Mouse (Mus musculus): ENCODE data around the gene Ppp3r1.

Gene Ppp3r1

DNA sequence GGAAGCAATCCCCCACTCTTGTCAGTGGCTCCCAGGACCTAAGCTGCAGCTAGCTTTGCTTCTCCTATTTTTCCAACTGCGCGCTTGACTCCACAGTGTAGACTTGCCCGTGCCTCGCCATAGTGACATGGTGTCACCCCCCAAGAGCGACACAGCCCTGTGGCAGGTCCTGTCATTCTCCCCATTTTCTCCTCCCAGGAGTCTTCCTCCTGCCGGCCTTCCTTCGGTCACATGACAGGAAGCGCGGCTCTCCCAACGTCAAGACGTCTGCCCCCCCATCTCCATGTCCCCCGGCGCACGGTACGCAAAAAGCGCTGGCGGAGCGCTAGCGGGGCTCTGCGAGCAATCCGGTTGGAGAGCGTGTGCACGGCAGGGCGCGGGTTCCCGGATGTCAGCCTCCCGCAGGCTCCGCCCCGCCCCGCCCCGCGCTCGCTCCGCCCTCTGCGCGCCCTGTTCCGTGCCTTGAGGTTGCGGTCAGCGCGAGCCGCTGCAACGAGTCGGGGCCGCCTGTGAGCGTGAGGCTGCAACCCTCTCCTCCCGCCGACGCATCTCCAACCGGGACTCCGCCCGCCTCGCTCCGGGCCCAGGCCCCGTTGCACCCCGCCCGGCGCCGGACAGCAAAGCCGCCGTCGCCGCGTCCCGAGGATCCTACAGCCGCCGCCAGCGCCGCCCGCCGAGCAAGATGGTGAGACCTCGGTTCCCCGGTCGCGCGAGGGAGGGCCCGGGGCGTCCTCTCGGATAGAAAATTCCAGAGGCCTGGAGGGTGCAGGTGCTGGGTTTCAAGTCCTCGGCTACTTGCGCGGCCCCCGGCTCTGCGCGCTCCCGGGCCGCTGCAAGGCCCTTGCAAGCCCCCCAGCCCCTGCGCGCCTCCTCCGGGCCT is at the start of gene Ppp3r1:
Ppp3r1 (plus strand) TSS at position 406 of the 880 bp plus-strand sequence.
- in situ Hi-C loops (cut with MboI, MseI), result no loop called here

DNA sequence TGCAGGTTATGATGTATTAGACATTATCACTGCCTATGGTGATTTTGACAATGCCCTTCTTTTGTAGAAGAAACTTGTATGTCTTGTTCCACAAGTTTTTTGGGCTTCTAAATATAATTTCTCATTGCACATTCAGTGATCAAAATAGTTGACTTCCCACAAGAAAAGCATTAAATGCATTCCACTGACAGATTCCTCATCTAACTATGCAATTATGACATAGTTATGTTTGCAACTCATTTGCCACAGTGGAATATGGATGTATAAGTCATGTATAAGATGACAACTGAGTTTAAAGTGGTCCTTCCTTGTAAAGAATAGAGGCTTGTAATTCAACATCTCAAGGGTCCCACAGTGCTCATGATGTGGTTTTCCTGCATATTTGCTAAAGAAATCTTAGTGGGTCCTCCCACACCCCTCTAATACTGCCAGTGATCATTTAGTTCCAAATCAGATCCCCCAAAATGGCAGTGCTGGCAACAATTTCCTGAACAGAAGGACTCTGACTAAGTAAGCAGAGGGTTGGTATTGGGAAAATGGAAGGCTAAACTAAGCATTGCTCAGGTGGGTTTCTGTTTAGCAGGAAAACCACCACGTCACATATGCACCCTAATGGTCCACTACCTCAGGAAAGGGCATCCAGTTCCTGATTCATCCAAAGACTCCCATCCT is 46.5 kb upstream of the Ppp3r1 start:
- in situ Hi-C loops (cut with MboI, MseI), result no loop called here

DNA sequence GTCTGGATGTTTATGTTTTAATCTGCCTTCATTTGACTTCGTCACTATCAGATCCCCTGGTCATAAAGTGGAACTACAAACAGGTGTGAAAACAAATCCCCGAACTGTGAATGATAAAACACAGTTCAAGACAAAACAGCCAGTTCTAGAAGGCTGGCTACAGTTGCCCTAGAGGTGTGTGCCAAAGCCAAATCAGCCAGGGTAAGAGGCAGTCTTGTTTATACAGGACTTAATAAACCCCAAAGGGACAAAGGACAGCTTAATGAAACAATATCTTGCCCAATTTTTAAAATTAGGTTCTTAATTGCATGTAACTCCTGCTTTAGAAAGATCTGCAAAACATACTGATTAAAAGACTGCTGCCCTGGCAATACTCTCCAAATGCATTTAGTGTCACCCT is 32.6 kb upstream of the Ppp3r1 start:
- in situ Hi-C loops (cut with MboI, MseI), result no loop called here

DNA sequence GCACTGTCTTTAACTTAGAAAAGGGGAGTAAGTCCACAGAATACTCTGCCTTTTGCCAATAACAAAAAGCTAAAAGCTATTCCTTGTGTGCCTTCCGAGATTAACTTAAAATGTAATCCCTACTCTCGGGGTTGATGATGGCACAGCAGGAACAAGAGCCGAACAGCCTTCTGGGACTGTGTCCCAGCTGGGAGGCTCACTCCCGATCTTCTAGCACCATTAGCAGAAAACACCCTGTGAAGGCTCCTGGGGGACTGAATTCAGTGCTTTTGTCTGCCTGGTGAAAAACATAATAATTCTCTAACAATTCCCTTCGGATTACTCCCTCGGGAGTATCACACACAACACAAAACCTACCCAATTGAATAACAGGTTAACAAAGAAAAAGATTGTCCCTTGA is 23.4 kb upstream of the Ppp3r1 start:
- in situ Hi-C loops (cut with MboI, MseI), result no loop called here

DNA sequence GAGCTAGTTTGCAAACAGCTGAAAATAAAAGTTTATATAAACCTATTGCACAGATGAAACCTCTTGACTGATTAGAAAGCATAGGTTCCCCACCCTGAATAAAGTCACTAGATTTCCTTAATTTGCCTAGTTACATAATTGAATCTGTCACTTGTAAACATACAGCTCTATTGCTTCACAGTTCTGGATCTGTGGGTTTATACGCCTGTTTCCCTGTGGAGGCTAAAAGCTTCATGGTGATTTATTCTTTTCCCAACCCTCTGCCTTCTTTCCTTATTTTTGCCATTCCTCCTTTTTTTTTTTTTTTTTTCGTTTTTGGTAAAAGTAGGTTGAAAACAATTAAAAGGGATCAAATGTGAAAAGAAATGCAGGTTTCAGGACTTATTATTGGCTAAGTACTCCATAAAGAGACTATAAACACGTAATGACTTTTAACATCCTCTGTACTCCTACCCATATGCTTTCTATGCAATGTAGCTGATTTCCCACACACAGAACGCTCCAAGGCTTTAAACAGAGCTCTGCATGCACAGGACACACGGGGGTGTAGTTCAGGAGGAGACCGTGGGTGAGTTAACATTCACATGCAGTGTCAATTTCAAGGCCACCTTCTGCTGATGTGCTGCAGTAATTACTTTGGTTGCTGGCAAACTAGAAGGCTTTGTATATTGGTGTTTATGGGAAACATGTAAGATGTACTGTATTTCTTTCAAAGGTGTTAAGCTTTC is 20.6 kb upstream of the Ppp3r1 start:
- in situ Hi-C loops (cut with MboI, MseI), result no loop called here

DNA sequence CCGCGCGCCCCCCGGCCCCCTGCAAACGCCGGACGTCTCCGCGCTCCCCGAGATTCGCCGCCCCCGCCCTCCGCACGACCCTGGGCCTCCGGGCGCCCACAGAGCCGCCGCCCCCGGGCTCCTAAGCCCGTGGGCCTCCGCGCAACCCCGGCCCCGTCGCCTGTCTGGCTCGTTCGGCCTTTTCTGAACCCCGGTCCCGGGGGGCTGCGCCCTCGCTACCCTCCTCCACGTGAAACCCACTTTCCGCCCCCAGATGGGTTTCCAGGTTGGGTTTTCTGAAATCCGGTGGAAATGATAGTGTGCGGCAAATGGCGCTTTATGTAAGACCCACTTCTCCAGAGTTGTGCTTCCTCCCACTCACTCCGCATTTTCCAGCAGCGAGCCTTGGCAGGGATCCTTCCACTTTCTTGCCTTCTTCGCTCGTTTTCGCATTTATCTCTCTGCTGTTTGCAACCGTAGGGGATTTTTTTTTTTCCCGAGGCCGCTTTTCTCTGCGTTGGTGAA is 727 bp downstream of the Ppp3r1 start:
- in situ Hi-C loops (cut with MboI, MseI), result loop anchor here (5.0 kb wide), 1 partner anchor 53 kb away; the partner anchor contains the start of gene Pno1

DNA sequence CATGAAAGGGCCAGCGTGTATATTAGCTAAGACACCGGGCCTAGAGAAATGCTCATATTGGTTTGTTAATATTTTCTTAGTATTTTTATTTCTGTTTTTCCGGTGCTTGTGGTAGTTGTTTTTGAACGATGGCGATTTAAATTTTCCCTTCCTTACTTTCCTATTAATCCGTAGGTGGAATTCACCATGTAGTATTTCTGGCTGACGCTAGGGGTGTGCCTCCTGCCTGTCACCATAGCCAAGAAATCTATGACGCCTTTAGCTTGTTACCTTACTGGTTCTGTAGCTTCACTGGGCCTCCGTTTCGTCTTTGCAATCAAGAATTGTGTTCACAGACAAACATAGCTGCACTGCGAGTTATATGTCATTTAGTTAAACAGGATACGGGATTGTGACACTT is 1.2 kb downstream of the Ppp3r1 start:
- in situ Hi-C loops (cut with MboI, MseI), result loop anchor here (5.0 kb wide), 1 partner anchor 52 kb away; the partner anchor contains the start of gene Pno1

DNA sequence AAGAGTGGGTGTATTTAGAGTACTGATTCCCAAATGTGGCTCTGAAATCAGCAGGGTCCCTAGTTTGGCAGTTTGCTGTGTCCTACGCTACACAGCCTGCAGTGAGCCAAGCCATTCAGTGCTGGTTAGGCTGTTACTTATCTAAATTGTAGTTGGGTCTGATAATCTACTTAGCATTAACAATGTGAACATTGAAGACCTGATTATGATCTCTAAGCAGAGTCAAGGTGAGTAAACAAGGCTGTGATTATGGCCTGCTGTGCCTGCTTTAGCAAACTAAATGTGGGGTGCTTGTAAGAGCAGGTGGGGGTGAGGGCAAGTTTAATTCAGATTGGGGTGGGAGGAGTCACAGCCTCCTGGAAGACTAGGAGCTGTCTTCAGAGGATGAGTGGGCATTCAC is 4.9 kb downstream of the Ppp3r1 start:
- in situ Hi-C loops (cut with MboI, MseI), result loop anchor here (5.0 kb wide), 1 partner anchor 48 kb away; the partner anchor contains the start of gene Pno1

DNA sequence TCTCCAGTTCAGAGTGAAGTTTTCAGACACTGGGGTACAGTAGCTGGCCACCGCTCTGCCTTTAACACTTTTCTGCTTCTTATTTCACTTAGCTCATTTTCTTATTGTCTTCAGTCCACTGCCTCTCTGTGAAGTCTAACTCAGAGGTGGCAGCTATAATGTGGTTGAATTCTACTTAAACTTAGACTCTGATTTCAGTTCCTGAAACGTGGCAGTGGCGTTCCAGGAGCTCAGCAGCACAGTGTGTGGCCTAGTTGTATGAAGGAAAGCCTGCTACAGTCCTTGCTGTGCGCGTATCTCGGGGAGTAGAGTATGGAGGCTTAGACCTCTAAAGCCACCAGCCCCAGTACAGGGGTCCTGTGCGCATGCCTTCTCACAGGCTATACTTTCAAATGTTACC is 7.6 kb downstream of the Ppp3r1 start:
- in situ Hi-C loops (cut with MboI, MseI), result no loop called here

DNA sequence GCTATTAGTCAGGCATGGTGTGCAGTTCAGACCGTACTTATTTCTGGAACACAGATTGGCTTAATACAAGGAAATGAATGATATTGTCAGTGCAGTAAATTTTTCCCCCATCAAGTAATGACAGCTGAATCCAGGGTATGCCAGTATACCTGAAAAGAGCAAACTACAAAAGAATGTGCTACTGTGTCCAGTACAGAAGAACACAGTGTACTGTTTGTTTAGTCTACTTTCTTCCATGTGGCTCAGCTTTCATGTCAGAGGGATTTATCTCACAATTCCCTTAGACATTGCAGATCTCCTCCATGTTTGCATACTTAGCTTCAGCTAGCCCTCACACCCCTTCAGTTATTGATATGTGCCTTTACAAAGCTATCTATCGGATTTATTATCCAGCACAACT is 10.2 kb downstream of the Ppp3r1 start:
- in situ Hi-C loops (cut with MboI, MseI), result no loop called here

DNA sequence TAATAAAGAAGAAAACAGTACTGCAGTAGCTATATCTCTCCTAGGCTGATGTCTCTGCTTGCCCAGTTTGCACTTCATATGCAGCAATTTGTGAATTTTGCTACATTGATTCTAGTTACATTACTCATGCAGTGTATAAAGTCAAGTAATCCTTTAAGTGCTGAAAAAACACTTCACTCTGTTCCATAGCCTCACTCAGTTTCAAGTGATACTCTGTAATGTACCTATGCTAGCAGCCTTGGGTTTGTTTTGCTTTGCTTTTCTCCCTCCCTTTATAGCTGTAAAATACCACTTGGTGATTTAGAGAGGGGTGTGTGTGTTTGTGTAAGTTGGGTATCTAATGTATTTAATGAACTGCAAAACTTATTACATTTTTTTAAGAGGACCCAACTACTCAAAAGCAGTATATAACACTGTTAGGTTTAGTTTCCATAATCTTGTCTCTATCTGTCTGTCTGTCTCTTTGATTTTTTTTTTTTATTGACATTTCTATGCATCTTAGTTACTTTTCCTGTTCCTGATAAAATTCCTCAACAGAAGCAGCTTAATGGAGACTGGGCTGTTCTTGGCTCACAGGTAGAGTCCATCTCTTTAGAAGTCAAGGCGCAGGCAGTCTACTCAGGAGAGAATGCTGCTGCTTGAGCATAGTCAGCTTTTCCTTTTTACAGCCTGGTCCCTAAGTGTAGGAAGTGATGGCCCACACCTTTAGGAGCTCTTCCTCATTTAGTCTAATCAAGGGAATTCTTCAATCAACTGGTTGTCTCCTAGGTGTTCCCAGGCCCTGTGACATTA is 12.1 kb downstream of the Ppp3r1 start:
- in situ Hi-C loops (cut with MboI, MseI), result no loop called here

DNA sequence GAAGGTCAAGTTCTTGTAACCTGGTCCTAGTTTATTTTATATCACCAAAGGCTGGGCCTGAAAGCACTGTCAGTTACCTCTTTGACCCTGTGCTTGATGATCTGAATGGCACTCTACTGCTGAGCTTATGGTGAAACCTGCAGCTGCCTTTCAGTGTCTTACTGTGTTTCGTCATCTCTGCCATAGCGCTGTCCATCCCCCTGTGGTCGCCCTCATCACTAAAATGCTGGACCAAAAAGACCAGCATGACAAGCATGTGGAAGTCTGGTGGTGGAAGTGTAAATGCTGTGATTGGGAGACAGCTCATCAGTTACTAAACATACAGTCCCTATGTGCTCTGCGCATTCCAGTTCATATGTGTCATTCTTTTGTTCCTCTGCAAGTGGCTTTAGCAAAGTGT is 13.2 kb downstream of the Ppp3r1 start:
- in situ Hi-C loops (cut with MboI, MseI), result no loop called here

DNA sequence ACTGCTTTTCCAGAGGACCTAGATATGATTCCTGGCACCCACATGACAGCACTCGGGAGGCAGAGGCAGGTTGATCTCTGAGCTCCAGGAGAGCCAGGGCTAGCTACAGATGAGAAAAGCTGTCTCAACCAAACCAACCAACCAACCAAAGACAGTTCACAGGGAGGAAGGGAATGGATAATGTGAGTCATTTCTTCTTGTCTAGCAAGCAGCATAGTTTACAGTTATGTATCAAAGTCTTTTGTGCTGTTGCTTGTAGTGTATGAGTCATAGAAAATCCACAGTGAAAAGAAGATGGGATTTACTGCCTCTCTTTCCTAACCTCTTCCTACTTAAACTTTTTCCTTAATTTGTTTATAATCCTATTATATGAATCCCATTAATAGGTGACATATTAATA is 17.6 kb downstream of the Ppp3r1 start:
- in situ Hi-C loops (cut with MboI, MseI), result loop anchor here (5.0 kb wide), 1 partner anchor 224 kb away; the partner anchor contains the start of gene Fbxo48

DNA sequence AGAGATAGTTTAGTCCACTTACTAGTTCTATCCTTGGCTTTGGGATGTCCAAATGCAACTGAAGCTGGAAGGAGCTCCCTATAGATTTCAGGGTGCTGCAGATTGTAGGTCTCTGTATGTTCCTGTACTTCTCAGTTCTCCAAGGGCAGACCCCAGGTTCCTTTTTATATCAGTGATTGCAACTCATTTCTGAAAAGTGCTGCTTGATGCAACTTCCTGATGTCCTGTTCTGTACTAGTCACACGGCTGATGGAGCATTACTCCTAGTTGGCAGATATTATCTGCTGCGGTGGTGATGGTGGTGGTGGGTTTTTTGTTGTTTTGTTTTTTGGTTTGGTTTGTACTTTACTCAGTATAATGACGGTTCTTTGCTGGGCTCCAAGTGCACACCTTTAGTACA is 21.7 kb downstream of the Ppp3r1 start:
- in situ Hi-C loops (cut with MboI, MseI), result no loop called here

DNA sequence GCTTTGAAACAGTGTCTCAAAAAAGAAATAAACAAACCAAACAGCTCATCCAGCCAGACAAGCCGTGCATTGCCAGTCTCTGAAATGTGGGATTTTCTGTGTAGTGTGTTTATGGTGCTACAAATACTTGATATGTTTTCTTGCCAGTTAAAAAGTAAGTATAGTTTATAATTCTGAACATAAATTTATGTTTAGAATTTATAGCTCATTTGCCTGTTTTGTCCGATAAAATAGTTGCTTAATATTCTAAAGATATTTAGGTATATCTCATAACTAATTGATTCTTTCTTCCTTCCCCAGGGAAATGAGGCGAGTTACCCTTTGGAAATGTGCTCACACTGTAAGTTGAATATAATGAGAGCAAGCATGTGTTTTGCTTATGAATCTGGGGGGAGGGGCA is 22.7 kb downstream of the Ppp3r1 start, which contains the start of gene Wdr92:
Wdr92 (plus strand) TSS at position 301 of the 400 bp plus-strand sequence.
- in situ Hi-C loops (cut with MboI, MseI), result no loop called here

DNA sequence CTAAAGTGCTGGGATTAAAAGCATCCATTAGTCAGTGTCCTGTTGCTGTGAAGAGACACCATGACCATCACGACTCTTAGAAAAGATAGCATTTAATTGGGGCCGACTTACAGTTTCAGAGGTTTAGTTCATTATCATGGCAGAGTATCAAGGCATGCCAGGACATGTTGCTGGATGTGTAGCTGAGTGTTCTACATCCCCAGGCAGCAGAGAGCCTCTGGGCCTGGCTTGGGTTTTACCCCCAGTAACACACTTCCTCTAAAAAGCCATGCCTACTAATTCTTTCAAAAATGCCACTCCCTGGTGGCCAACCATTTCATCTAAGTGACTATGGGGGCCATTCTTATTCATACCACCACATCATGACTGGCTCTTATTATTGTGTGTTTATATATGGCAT is 24.1 kb downstream of the Ppp3r1 start:
- in situ Hi-C loops (cut with MboI, MseI), result no loop called here

DNA sequence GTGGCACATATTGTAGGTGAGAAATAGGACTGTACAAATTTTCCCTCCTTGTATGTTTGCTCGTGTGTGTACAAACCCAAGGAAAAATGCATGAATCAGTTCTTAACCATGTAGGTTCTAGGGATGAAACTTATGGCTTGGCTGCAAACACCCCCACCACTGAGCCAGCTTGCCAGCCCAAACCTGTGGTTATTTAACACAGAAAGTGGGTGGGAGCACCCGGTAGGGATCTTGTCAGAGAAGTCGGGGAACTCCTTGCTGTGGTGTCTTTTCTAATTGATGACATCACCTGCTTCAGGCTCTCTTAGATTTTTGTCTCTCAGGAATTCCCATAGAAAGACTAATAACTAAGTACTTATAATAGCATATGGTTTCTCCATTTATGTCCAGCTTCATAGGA is 28.6 kb downstream of the Ppp3r1 start:
- in situ Hi-C loops (cut with MboI, MseI), result no loop called here

DNA sequence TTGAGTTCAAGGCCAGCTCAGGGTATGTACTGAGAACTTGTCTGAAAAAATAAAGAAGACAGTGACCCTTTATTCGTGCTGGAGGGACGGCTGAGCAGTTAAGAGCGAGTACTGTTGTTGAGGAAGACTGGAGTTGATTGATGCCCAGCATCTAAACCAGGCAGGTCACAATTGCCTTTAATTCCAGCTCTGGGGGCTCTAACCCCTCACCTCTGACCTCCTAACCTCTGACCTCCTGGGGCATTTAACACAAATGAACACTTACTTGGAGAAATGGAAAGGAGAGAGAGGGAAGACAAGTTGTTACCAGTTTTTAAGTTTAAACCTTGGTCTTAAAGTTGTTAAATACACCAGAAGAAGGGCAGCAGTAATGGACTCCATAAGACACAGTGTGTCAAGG is 29.7 kb downstream of the Ppp3r1 start:
- in situ Hi-C loops (cut with MboI, MseI), result no loop called here

DNA sequence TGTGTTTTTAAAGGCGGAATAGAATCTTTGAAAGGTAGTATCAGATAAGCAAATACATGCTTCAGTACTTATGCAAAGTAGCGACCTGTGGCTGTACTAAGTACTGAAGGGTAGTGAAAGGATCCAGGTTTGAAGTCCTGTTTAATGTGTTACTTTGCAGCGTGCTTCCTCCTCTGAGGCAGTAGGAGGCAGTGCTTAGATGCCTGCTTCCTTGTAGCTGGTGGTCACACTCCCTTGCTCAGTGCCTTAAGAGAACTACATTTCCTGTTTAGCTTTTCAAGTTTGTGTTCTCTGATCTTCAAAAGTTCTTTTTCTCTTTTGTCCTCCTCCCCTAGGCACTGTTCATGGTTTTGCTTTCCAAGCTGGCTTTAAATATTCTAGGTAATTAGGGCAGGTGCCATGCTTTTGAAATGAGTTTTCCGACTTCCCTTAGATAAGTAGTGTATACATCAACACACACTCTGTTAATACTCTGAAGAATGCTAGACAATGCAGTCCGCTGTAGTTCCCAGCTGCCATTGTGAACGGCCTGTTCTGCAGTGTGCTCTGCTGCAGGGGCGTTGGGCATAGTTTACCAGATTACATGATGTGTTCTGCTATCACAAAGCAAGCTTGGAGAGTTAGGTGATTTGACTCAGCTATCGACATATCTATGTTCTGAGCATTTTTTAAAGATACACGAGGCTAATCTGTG is 33.2 kb downstream of the Ppp3r1 start:
- in situ Hi-C loops (cut with MboI, MseI), result no loop called here

DNA sequence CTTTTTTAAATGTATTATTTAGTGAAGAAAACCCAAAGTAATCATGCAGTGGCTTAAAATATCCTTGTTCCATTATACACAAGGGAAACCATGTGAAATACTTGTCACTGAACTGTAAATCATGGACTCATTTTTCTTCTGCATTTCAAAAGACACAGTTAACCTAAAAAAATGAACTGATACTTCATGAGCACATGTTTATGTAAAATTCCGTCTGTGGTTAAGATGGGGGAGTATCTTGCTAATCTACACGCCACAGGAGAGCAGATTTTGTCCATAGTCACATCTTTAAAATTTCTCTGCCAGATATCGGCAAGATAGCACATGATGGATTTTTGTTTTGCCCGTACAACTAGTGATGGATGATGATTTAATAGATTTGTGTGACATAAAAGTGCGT is 40.1 kb downstream of the Ppp3r1 start:
- in situ Hi-C loops (cut with MboI, MseI), result no loop called here

Measured in T-helper 1 cell (primary cell).